Mouse (Mus musculus): ENCODE results near the gene Cep72.

DNA sequence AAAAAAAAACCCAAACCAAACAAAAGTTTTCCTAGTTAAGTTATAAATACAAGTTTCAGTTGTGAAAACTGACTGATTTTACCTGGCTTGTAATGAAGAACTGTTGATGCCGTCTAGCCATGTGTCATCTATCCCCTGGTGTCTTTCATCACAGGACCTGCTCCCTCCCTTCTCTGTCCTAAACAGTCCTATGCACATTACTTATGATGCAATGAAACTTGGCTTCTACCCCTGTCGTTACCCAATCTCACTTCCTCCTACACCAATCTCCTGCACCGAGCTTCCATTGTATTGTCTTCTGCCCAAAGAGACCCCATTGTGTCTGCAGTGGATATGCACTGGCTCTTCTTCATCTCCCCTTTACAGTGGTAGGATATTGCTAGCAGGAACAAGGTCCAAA, 28.2 kb upstream of the Cep72 start:
- TF ChIP-seq KAT2A (IDR thresholded peaks at IDR 0.05; ENCODE audit: insufficient replicate concordance, low read length): no peak
- TF ChIP-seq CTCF (conservative IDR thresholded peaks at IDR 0.05 in 1 of 2, IDR thresholded peaks at IDR 0.05 in 1 of 2; ENCODE audit: low read depth in 2 of 2, low read length in 2 of 2): no peak
- no peak for TF ChIP-seq POLR2A (IDR thresholded peaks at IDR 0.05; ENCODE audit: low read depth, low read length)
- no peak for TF ChIP-seq MXI1 (IDR thresholded peaks at IDR 0.05; ENCODE audit: low read depth, low read length)
- TF ChIP-seq EP300 (IDR thresholded peaks at IDR 0.05; ENCODE audit: low read length): no peak
- no peak for TF ChIP-seq TCF12 (IDR thresholded peaks at IDR 0.05; ENCODE audit: low read depth, low read length)
- no peak for TF ChIP-seq ZMIZ1 (IDR thresholded peaks at IDR 0.05; ENCODE audit: low read depth, low read length)
- no peak for TF ChIP-seq USF1 (IDR thresholded peaks at IDR 0.05; ENCODE audit: low read depth, low read length)
- no peak for TF ChIP-seq SMC3 (IDR thresholded peaks at IDR 0.05; ENCODE audit: low read depth, low read length)
